Mouse (Mus musculus) CH12.LX (cell line): ENCODE measurements around the gene Ptpn11. TPM values are rescaled to one million over a fixed set of nuclear protein-coding genes. Genes with fewer than 3 reads are reported as not detected.

Experiments
- DNase-seq: peaks from one replicate; pipeline ENCODE4 v3.0.0-alpha.2; 2013; ENCODE audit errors: extremely low read depth
- H3K27ac ChIP-seq: 2 replicates; pipeline ENCODE4 v1.5.1; 2012; ENCODE audit warnings: low read depth, mild to moderate bottlenecking, control low read depth, moderate library complexity; ENCODE audit not compliant: insufficient read depth
- H3K27me3 ChIP-seq: replicated peaks from 2 replicates; pipeline ENCODE3; 2012; ENCODE audit warnings: inconsistent platforms
- H3K36me3 ChIP-seq, 2 experiments: replicated peaks in 1 of 2; 2 replicates each; pipeline versions ENCODE3 to v1.6.1; 2012; ENCODE audit warnings: inconsistent platforms in 1 of 2, low read length in 1 of 2, mild to moderate bottlenecking in 1 of 2, mixed read lengths in 1 of 2, moderate library complexity in 1 of 2; ENCODE audit not compliant: control insufficient read depth in 1 of 2, insufficient read depth in 1 of 2
- H3K4me1 ChIP-seq, 2 experiments: 2 replicates each; pipeline ENCODE4 v1.6.1; 2012; ENCODE audit warnings: inconsistent platforms in 1 of 2, moderate library complexity in 1 of 2; ENCODE audit not compliant: insufficient read depth in 2 of 2, control insufficient read depth in 1 of 2
- H3K4me2 ChIP-seq: 2 replicates; pipeline ENCODE4 v1.6.1; 2012; ENCODE audit warnings: low read depth, mild to moderate bottlenecking, control low read depth; ENCODE audit not compliant: poor library complexity, insufficient read depth, severe bottlenecking
- H3K4me3 ChIP-seq, 3 experiments: fragments of 150-350 bp in 1 of 3; sonication (generic) in 1 of 3; replicated peaks in 1 of 3; 2 replicates each; pipeline versions ENCODE3 to v1.5.1; 2011 to 2012; ENCODE audit warnings: low read depth in 2 of 3, low read length in 2 of 3, mild to moderate bottlenecking in 2 of 3, moderate library complexity in 2 of 3, control low read depth in 1 of 3, improper control_type of control experiment in 1 of 3, inconsistent platforms in 1 of 3, mixed read lengths in 1 of 3; ENCODE audit not compliant: poor library complexity in 1 of 3
- H3K79me2 ChIP-seq: replicated peaks from 2 replicates; pipeline ENCODE4 v1.6.1; 2012; ENCODE audit warnings: mild to moderate bottlenecking, moderate library complexity; ENCODE audit not compliant: control insufficient read depth, poor library complexity, insufficient read depth, severe bottlenecking; ENCODE audit errors: extremely low read depth
- H3K9ac ChIP-seq: 2 replicates; pipeline ENCODE4 v1.6.1; 2012; ENCODE audit warnings: low read depth, mild to moderate bottlenecking, control low read depth, moderate library complexity; ENCODE audit not compliant: insufficient read depth
- H3K9me3 ChIP-seq: replicated peaks from 2 replicates; pipeline ENCODE3; 2012; ENCODE audit warnings: low read length, inconsistent platforms, mixed read lengths
- CHD1 ChIP-seq: IDR thresholded peaks from 2 replicates; pipeline ENCODE4 v1.6.1; 2012; ENCODE audit warnings: low read depth, low read length, improper control_type of control experiment, inconsistent platforms
- ELF1 ChIP-seq: IDR thresholded peaks from 2 replicates; pipeline ENCODE4 v1.6.1; 2014; ENCODE audit warnings: low read depth, mild to moderate bottlenecking, inconsistent platforms, low read length, improper control_type of control experiment
- HCFC1 ChIP-seq: IDR thresholded peaks from 2 replicates; pipeline ENCODE4 v1.6.1; 2012; ENCODE audit warnings: low read depth, mild to moderate bottlenecking, inconsistent platforms, low read length, improper control_type of control experiment
- IRF4 ChIP-seq: IDR thresholded peaks from 2 replicates; pipeline ENCODE4 v1.6.1; 2014; ENCODE audit warnings: low read depth, mild to moderate bottlenecking, inconsistent platforms, low read length, improper control_type of control experiment
- MAFK ChIP-seq: IDR thresholded peaks from 2 replicates; pipeline ENCODE4 v1.6.1; 2011; ENCODE audit warnings: low read length, improper control_type of control experiment; ENCODE audit not compliant: insufficient replicate concordance
- MAZ ChIP-seq: IDR thresholded peaks from 2 replicates; pipeline ENCODE4 v1.6.1; 2012; ENCODE audit warnings: low read depth, mild to moderate bottlenecking, inconsistent platforms, low read length, improper control_type of control experiment, moderate library complexity
- MEF2A ChIP-seq: IDR thresholded peaks from 2 replicates; pipeline ENCODE4 v1.6.1; 2014; ENCODE audit warnings: low read depth, mild to moderate bottlenecking, inconsistent platforms, low read length, improper control_type of control experiment, borderline replicate concordance
- MXI1 ChIP-seq: IDR thresholded peaks from 2 replicates; pipeline ENCODE4 v1.6.1; 2011; ENCODE audit warnings: mild to moderate bottlenecking, low read depth, low read length, improper control_type of control experiment
- NELFE ChIP-seq: IDR thresholded peaks from 2 replicates; pipeline ENCODE4 v1.6.1; 2011; ENCODE audit warnings: low read depth, low read length, improper control_type of control experiment
- POLR2A ChIP-seq: IDR thresholded peaks from 2 replicates; pipeline ENCODE4 v1.6.1; 2011; ENCODE audit warnings: low read depth, mild to moderate bottlenecking, improper control_type of control experiment, low read length
- RCOR1 ChIP-seq: conservative IDR thresholded peaks from 2 replicates; pipeline ENCODE4 v1.6.1; 2012; ENCODE audit warnings: low read depth, mild to moderate bottlenecking, inconsistent platforms, low read length, improper control_type of control experiment
- SIN3A ChIP-seq: IDR thresholded peaks from 2 replicates; pipeline ENCODE4 v1.6.1; 2012; ENCODE audit warnings: low read length, improper control_type of control experiment, inconsistent platforms
- SMC3 ChIP-seq: IDR thresholded peaks from 2 replicates; pipeline ENCODE4 v1.6.1; 2011; ENCODE audit warnings: low read depth, low read length, improper control_type of control experiment
- TCF12 ChIP-seq: IDR thresholded peaks from 2 replicates; pipeline ENCODE4 v1.6.1; 2014; ENCODE audit warnings: low read depth, mild to moderate bottlenecking, inconsistent platforms, low read length, improper control_type of control experiment
- ZC3H11A ChIP-seq: IDR thresholded peaks from 2 replicates; pipeline ENCODE4 v1.6.1; 2012; ENCODE audit warnings: low read depth, mild to moderate bottlenecking, inconsistent platforms, low read length, improper control_type of control experiment
- ZKSCAN1 ChIP-seq: IDR thresholded peaks from 2 replicates; pipeline ENCODE4 v1.6.1; 2012; ENCODE audit warnings: low read depth, inconsistent platforms, low read length, improper control_type of control experiment, borderline replicate concordance
- dilution Hi-C: fragments of 300-500 bp; cut with MboI; formaldehyde crosslinking; loops from 2 replicates; pipeline ENCODE4 v1.14.3; 2020; ENCODE audit warnings: low sequenced_read_pairs; ENCODE audit not compliant: extremely low pct_unique_long_range_greater_than_20kb, extremely low pct_ligation_motif_present
- in situ Hi-C: fragments of 300-500 bp; cut with MboI; formaldehyde crosslinking; loops from 3 replicates; pipeline ENCODE4 v1.14.3; 2019; ENCODE audit warnings: low sequenced_read_pairs, low pct_ligation_motif_present, low pct_unique_long_range_greater_than_20kb, mixed read lengths
- polyA plus RNA-seq: library from polyadenylated mRNA; unstranded; fragments of >175 nt; gene quantifications from 2 replicates; pipeline ENCODE4 v1.2.1, GENCODE M21; 2012; ENCODE audit warnings: low read depth; ENCODE audit not compliant: insufficient read length
- total RNA-seq, 2 experiments: library from RNA; depleted of rRNA; stranded (reverse); fragments of 300-350 nt in 1 of 2; fragments of >200 nt in 1 of 2; gene quantifications; 2 replicates each; pipeline ENCODE4 v1.2.3; 2012 to 2014

The Ptpn11 gene
- total and polyA plus RNA-seq, 3 experiments, result 33.2 to 62.8 (median 44.6) TPM

GRCm38 (mm10) chr5:121100095-121100494 lies 91.1 kb downstream of the Ptpn11 start:
- H3K4me2 ChIP-seq, result no peak overlapping the region
- in situ Hi-C loops, result no loop called here
- dilution Hi-C loops, result no loop called here

GRCm38 (mm10) chr5:121097970-121098369 lies 93.2 kb downstream of the Ptpn11 start:
- Histone ChIP-seq H3K9me3 (no peaks in the 10 kb centered on the region), H3K9ac (no peak overlapping the region), H3K27me3 (no peaks in the 10 kb centered on the region), H3K36me3 (no peaks in the 10 kb centered on the region), H3K4me2 (no peak overlapping the region), H3K27ac (no peak overlapping the region), H3K79me2 (no peaks in the 10 kb centered on the region), H3K4me1 (peaks cover 0 to 6% of the 10 kb centered on the region in 2 experiments; a peak in 1 of 4 replicates), H3K4me3 (no peak overlapping the region)
- no peak for DNase-seq
- dilution Hi-C loops, result no loop called here
- no peak for TF ChIP-seq MEF2A
- no peak for TF ChIP-seq TCF12
- no peak for TF ChIP-seq ZKSCAN1
- TF ChIP-seq MAZ, result no peak
- no peak for TF ChIP-seq HCFC1
- TF ChIP-seq CHD1, result no peak
- TF ChIP-seq ZC3H11A, result no peak
- no peak for TF ChIP-seq IRF4
- no peak for TF ChIP-seq SIN3A
- in situ Hi-C loops, result no loop called here

More at GRCm38 (mm10) chr5:121100095-121100494, 91.1 kb downstream of the Ptpn11 start:
- H3K4me1 ChIP-seq, result peaks cover 0 to 6% of the 10 kb centered on the region in 2 experiments; a peak in 1 of 4 replicates
- no peak overlapping the region for H3K9ac ChIP-seq
- H3K79me2 ChIP-seq, result no peaks in the 10 kb centered on the region
- no peaks in the 10 kb centered on the region for H3K36me3 ChIP-seq
- DNase-seq, result no peak
- no peak for TF ChIP-seq POLR2A
- no peak for TF ChIP-seq MXI1
- TF ChIP-seq SMC3, result no peak
- no peak for TF ChIP-seq SIN3A
- no peaks in the 10 kb centered on the region for H3K27me3 ChIP-seq
- H3K9me3 ChIP-seq, result no peaks in the 10 kb centered on the region
- no peak overlapping the region for H3K4me3 ChIP-seq
- no peak overlapping the region for H3K27ac ChIP-seq

GRCm38 (mm10) chr5:121096744-121097143 lies 94.5 kb downstream of the Ptpn11 start:
- Histone ChIP-seq H3K27ac (no peak overlapping the region), H3K9ac (no peak overlapping the region), H3K4me3 (no peak overlapping the region), H3K36me3 (no peaks in the 10 kb centered on the region), H3K79me2 (no peaks in the 10 kb centered on the region), H3K9me3 (no peaks in the 10 kb centered on the region)
- DNase-seq, result no peak
- dilution Hi-C loops, result no loop called here
- no peak for TF ChIP-seq NELFE
- TF ChIP-seq ELF1, result no peak
- TF ChIP-seq RCOR1, result no peak
- no peak for TF ChIP-seq MAFK
- no peak for TF ChIP-seq POLR2A
- TF ChIP-seq, all 38 proteins: peak for 0
- peaks cover 0 to 6% of the 10 kb centered on the region in 2 experiments; a peak in 1 of 4 replicates for H3K4me1 ChIP-seq
- in situ Hi-C loops, result no loop called here
- H3K27me3 ChIP-seq, result no peaks in the 10 kb centered on the region
- no peak overlapping the region for H3K4me2 ChIP-seq
